Mouse (Mus musculus) intestine, embryonic 15.5 days (tissue): ENCODE data around the gene Gm10190. TPM values are rescaled to one million over a fixed set of nuclear protein-coding genes. Genes with fewer than 3 reads are reported as not detected.

Experiments
- ATAC-seq: fragments of 200-750 bp; cut with Nextera tagmentation; 2 replicates; pipeline ENCODE4 v1.8.0; 2017; ENCODE audit warnings: moderate TSS enrichment, moderate library complexity
- H3K27ac ChIP-seq: fragments of 300-500 bp; sonication (generic); 2 replicates; pipeline ENCODE4 v1.5.1; 2015; ENCODE audit warnings: mild to moderate bottlenecking, inconsistent platforms
- H3K27me3 ChIP-seq: fragments of 300-500 bp; sonication (generic); replicated peaks from 2 replicates; pipeline ENCODE4 v1.6.1; 2015; ENCODE audit warnings: inconsistent platforms
- H3K36me3 ChIP-seq: fragments of 300-500 bp; sonication (generic); 2 replicates; pipeline ENCODE4 v1.6.1; 2015; ENCODE audit warnings: inconsistent platforms
- H3K4me1 ChIP-seq: fragments of 300-500 bp; sonication (generic); replicated peaks from 2 replicates; pipeline ENCODE4 v1.6.1; 2015; ENCODE audit warnings: inconsistent platforms
- H3K4me2 ChIP-seq: fragments of 300-500 bp; sonication (generic); replicated peaks from 2 replicates; pipeline ENCODE4 v1.6.1; 2015; ENCODE audit warnings: mild to moderate bottlenecking, inconsistent platforms
- H3K4me3 ChIP-seq: fragments of 300-500 bp; sonication (generic); replicated peaks from 2 replicates; pipeline ENCODE4 v1.5.1; 2015; ENCODE audit warnings: inconsistent platforms
- H3K9ac ChIP-seq: fragments of 300-500 bp; sonication (generic); 2 replicates; pipeline ENCODE4 v1.6.1; 2015; ENCODE audit warnings: inconsistent platforms
- H3K9me3 ChIP-seq: fragments of 300-500 bp; sonication (generic); 2 replicates; pipeline ENCODE4 v1.6.1; 2016; ENCODE audit warnings: inconsistent platforms
- WGBS: fragments of 180-500 bp; shearing (Covaris S2); methylation state at CpG from one replicate; pipeline ENCODE4 v1.1.7; 2015; 5-methylcytosine and 5-hydroxymethylcytosine counted together
- polyA plus RNA-seq: library from polyadenylated mRNA; unstranded; fragments of >200 nt; fragmentation: Nextera tagmentation; extraction: Ambion mirVana; gene quantifications from 2 replicates; pipeline ENCODE4 v1.2.1, GENCODE M21; 2015

Gm10190 gene
- polyA plus RNA-seq, 1 experiment from 2014 or later: 0.92 TPM

DNA sequence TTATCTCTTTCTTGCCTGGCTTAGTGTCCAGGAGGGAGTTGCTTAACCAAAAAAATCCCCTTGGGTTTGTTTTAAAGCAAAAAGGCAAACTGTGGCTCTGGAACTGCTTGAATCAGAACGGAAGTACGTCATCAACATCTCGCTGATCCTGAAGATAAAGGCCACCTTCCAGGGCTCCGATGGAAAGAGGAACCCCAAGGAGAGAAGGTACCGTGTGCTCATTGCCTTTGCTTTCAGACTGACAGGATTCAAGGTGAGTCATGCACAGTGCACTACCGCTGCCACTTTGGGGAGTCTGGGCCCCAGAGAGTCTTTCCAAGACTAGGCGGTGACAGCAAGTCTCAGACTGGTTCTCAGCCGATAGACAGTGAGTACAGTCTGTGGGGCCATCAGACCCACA, 13.1 kb downstream of the Gm10190 start:
- Histone ChIP-seq H3K9ac (no peak overlapping the region), H3K27me3 (no peaks in the 10 kb centered on the region), H3K4me3 (no peak overlapping the region), H3K9me3 (no peaks in the 10 kb centered on the region), H3K27ac (no peak overlapping the region), H3K4me2 (no peak overlapping the region), H3K4me1 (no peaks in the 10 kb centered on the region), H3K36me3 (no peaks in the 10 kb centered on the region)
- no peak for ATAC-seq
- 86% methylated on average over 8 of the region's 8 CpGs for WGBS

DNA sequence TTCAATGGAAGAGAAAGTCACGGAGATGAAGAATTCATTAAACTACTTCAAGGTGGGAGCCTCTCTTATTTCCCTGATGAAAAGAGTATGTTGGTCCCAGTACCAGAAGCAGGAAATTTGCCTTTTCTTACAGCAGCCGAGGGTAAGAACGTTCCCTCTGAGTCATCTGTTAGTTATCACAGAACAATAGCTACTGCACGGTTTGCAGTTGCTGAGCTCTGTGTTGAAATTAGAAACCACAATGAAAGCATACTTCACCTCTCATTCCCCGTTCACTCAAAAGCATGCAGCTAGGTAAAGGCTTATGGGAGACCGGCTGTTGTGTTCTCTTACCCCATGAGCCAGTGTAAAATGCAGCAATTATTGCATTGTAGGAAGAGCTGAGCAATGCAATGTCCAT, 26.1 kb downstream of the Gm10190 start:
- no peaks in the 10 kb centered on the region for H3K9me3 ChIP-seq
- H3K9ac ChIP-seq: no peak overlapping the region
- no peak overlapping the region for H3K27ac ChIP-seq
- no peaks in the 10 kb centered on the region for H3K36me3 ChIP-seq
- no peak overlapping the region for H3K4me3 ChIP-seq
- WGBS: 56% methylated on average over 6 of the region's 6 CpGs
- H3K4me1 ChIP-seq: no peaks in the 10 kb centered on the region
- no peak overlapping the region for H3K4me2 ChIP-seq
- H3K27me3 ChIP-seq: no peaks in the 10 kb centered on the region
- no peak for ATAC-seq

DNA sequence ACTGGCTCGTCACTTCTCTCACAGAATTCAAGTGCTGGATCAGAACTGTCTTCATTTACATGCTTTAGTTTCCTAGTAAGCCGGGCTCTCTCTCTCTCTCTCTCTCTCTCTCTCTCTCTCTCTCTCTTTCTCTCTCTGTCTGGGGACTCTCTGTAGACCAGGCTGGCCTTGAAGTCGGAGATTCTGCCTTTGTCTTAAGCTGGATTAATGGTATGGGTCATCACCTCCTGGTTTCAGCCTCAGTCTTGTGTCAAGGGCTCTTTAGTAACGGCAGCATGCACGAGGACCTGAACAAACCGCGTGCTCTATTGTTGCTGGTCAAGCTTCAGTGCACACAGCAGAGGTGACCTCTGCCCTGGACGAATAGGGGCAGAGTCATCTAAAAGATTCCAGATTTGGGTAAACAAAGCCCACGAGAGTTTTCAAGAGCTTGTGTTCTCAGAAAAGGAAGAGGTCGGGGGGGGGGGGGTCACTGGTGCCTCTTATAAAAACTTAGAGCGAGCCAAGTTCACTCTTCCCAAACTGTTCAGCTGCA, 26.7 kb downstream of the Gm10190 start:
- no peaks in the 10 kb centered on the region for H3K36me3 ChIP-seq
- H3K27me3 ChIP-seq: no peaks in the 10 kb centered on the region
- 68% methylated on average over 11 of the region's 11 CpGs for WGBS
- no peak for ATAC-seq
- no peak overlapping the region for H3K4me2 ChIP-seq
- H3K4me3 ChIP-seq: no peak overlapping the region
- no peak overlapping the region for H3K9ac ChIP-seq
- no peaks in the 10 kb centered on the region for H3K9me3 ChIP-seq
- H3K27ac ChIP-seq: no peak overlapping the region
- H3K4me1 ChIP-seq: no peaks in the 10 kb centered on the region

DNA sequence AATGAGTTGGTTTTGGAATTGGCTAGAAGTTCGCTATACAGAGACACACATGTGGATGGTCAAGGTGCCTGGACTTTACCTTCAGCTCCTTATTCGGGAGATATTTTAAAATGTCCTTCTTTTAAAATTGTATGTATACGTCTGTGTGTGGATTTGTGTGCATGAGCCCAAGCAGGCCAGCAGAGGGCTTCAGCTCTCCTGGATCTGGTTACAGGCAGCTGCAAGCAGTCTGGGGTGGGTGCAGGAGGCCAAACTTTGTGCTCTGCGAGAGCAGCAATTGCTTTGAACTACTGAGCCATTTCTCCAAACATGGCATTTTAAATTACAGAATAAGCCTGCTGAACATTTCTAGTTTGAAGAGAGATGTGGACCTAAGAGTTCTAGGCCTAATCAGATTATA, 28.1 kb downstream of the Gm10190 start:
- Histone ChIP-seq H3K27me3 (no peaks in the 10 kb centered on the region), H3K4me2 (no peak overlapping the region), H3K9me3 (no peaks in the 10 kb centered on the region), H3K27ac (no peak overlapping the region), H3K4me3 (no peak overlapping the region), H3K9ac (no peak overlapping the region), H3K36me3 (no peaks in the 10 kb centered on the region), H3K4me1 (no peaks in the 10 kb centered on the region)
- ATAC-seq: no peak
- 78% methylated on average over 4 of the region's 4 CpGs for WGBS

DNA sequence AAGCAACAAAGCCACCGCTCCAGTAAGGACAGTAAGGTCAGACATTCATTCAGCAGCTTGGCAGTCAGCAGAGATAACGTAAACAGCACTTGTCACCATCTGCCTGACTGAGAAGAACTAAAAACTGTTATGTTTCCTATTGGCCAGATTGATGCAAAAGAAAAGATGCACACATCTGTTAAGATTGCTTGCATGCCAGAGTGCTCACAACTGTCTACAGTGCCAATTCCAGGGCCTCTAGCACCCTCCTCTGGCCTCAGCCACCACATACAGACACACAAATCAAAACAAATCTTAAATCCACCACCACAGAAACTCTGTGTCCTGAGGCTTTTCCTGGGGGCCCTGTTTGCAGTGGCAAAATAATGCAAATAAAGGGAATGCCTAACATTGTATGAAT, 41.0 kb downstream of the Gm10190 start:
- H3K9ac ChIP-seq: no peak overlapping the region
- H3K36me3 ChIP-seq: no peaks in the 10 kb centered on the region
- H3K4me3 ChIP-seq: no peak overlapping the region
- no peak for ATAC-seq
- H3K27me3 ChIP-seq: no peaks in the 10 kb centered on the region
- no peaks in the 10 kb centered on the region for H3K4me1 ChIP-seq
- H3K4me2 ChIP-seq: no peak overlapping the region
- no peaks in the 10 kb centered on the region for H3K9me3 ChIP-seq
- no peak overlapping the region for H3K27ac ChIP-seq
- 61% methylated on average over 2 of the region's 2 CpGs for WGBS

DNA sequence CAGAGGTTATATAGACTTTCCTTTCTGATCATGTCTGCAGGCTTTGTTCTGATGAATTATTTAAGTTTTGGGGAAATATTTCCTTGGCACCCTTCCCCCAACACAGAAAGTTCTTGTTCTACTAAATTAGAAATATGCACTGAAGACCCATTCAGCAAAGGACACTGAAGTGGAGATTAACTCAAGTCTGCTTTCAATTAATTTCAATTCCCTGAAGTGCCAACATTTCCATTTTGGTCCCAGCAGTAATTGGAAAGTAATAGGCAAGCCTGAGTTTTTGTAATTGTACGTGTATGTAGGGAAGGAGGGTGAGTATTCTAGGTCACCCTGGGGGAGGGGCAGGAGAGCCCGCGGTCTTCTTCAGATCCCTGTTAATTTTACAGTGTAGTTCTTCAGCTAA, 46.9 kb downstream of the Gm10190 start:
- Histone ChIP-seq H3K36me3 (no peaks in the 10 kb centered on the region), H3K27me3 (no peaks in the 10 kb centered on the region), H3K4me3 (no peak overlapping the region), H3K9me3 (no peaks in the 10 kb centered on the region), H3K4me2 (no peak overlapping the region), H3K9ac (no peak overlapping the region), H3K4me1 (no peaks in the 10 kb centered on the region), H3K27ac (no peak overlapping the region)
- 81% methylated on average over 3 of the region's 3 CpGs for WGBS
- no peak for ATAC-seq

DNA sequence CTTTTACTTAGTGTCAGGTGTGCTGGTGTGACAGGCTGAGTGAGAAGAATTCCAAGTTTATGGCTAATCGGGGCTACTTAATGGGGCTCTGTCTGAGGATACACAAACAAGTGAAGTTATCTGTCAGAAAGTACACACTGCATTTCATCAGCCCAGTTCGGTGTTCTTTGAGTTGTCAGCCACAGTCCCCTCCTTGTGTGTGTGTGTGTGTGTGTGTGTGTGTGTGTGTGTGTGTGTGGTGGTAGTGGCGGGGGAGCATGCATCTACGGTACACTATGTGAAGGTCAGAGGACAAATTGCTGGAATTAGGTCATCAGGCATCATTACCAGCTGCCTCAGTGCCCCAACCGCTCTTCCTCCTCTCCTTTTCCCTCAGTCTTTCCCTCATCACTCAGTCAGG, 47.9 kb downstream of the Gm10190 start:
- no peaks in the 10 kb centered on the region for H3K9me3 ChIP-seq
- no peak overlapping the region for H3K9ac ChIP-seq
- no peaks in the 10 kb centered on the region for H3K4me1 ChIP-seq
- ATAC-seq: no peak
- no peaks in the 10 kb centered on the region for H3K27me3 ChIP-seq
- H3K27ac ChIP-seq: no peak overlapping the region
- H3K36me3 ChIP-seq: no peaks in the 10 kb centered on the region
- H3K4me2 ChIP-seq: no peak overlapping the region
- 59% methylated on average over 5 of the region's 5 CpGs for WGBS
- no peak overlapping the region for H3K4me3 ChIP-seq

DNA sequence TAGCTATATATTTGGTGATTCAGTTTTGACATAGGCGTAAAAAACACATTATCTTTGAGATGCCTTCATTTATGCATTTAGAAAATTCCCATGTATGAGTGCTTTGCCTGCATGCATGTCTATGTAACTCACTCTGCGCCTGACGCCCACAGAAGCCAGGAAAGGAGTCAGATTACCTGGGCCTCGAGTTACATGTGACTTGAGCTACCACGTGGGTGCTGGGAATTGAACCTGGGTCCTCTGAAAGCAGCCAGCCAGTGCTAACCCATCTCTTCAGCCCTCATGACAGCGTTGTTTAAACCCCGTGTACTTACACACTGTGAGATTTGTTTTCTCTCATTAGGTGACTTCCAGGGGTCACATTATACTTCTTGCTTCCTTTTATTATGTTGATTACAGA, 48.8 kb downstream of the Gm10190 start:
- Histone ChIP-seq H3K4me2 (no peak overlapping the region), H3K4me3 (no peak overlapping the region), H3K27me3 (no peaks in the 10 kb centered on the region), H3K27ac (no peak overlapping the region), H3K9me3 (no peaks in the 10 kb centered on the region), H3K4me1 (no peaks in the 10 kb centered on the region), H3K9ac (no peak overlapping the region), H3K36me3 (no peaks in the 10 kb centered on the region)
- ATAC-seq: no peak
- 84% methylated on average over 7 of the region's 7 CpGs for WGBS

DNA sequence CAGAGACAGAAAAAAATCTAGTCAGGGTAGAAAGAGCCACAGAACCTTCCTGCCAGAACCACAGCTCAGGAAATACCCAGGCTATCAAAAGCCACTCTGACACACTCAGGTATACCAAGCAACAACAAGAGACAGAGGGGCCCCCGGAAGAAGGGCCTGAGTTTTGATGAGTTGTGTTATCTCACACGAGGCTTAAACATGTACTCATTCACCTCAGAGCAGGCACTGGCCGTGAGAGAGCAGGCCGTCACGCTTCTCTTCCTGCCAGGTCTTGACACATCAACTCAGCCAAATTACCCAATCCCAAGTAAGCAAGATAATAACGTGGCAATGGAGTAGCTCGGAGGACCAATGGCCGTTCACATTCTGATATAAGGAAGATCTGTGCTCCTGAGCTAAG, 49.7 kb downstream of the Gm10190 start:
- no peak overlapping the region for H3K27ac ChIP-seq
- H3K9ac ChIP-seq: no peak overlapping the region
- WGBS: 70% methylated on average over 8 of the region's 8 CpGs
- H3K9me3 ChIP-seq: no peaks in the 10 kb centered on the region
- no peak for ATAC-seq
- no peaks in the 10 kb centered on the region for H3K36me3 ChIP-seq
- no peak overlapping the region for H3K4me3 ChIP-seq
- H3K27me3 ChIP-seq: no peaks in the 10 kb centered on the region
- H3K4me2 ChIP-seq: no peak overlapping the region
- no peaks in the 10 kb centered on the region for H3K4me1 ChIP-seq

Other genes with a start within 250 kb of the Gm10190 start
- gene Galm, start 246.1 kb downstream of the Gm10190 start, polyA plus RNA-seq: 67.2 and 71.1 TPM in 2 replicates
- 497 and 569 TPM in 2 replicates for gene Srsf7, start 166.2 kb downstream of the Gm10190 start, polyA plus RNA-seq
- gene Ttc39d, start 166.1 kb downstream of the Gm10190 start, polyA plus RNA-seq: 0.11 and 0.16 TPM in 2 replicates
- gene Gemin6, start 149.1 kb downstream of the Gm10190 start, polyA plus RNA-seq: 44.9 and 49.1 TPM in 2 replicates
- 22.4 and 25.4 TPM in 2 replicates for gene Morn2, start 83.3 kb downstream of the Gm10190 start, polyA plus RNA-seq
- 12.9 and 13.4 TPM in 2 replicates for gene Dhx57, start 83.1 kb downstream of the Gm10190 start, polyA plus RNA-seq
- 0.73 and 0.83 TPM in 2 replicates for gene Arhgef33, start 66.1 kb downstream of the Gm10190 start, polyA plus RNA-seq
- gene Sos1, start 106.9 kb upstream of the Gm10190 start, polyA plus RNA-seq: 4.7 and 4.9 TPM in 2 replicates
- 0.45 and 0.64 TPM in 2 replicates for gene Cdkl4, start 204.3 kb upstream of the Gm10190 start, polyA plus RNA-seq